Mouse (Mus musculus) intestine, embryonic 15.5 days (tissue): Measurements from ENCODE around the gene 9330161L09Rik. TPM values are rescaled to one million over a fixed set of nuclear protein-coding genes. Genes with fewer than 3 reads are reported as not detected.
A peak's percentile ranks its signal among the peaks of the same experiment; 100 is the strongest.
"Not testable (repeated sequence)": the region's sequence is repeated elsewhere in the genome, so short reads cannot be mapped to it uniquely, and the experiment has no call there.

Experiments
- ATAC-seq: fragments of 200-750 bp; cut with Nextera tagmentation; 2 replicates; pipeline ENCODE4 v1.8.0; 2017; ENCODE audit warnings: moderate TSS enrichment, moderate library complexity
- H3K27ac ChIP-seq: fragments of 300-500 bp; sonication (generic); 2 replicates; pipeline ENCODE4 v1.5.1; 2015; ENCODE audit warnings: mild to moderate bottlenecking, inconsistent platforms
- H3K27me3 ChIP-seq: fragments of 300-500 bp; sonication (generic); replicated peaks from 2 replicates; pipeline ENCODE4 v1.6.1; 2015; ENCODE audit warnings: inconsistent platforms
- H3K36me3 ChIP-seq: fragments of 300-500 bp; sonication (generic); 2 replicates; pipeline ENCODE4 v1.6.1; 2015; ENCODE audit warnings: inconsistent platforms
- H3K4me1 ChIP-seq: fragments of 300-500 bp; sonication (generic); replicated peaks from 2 replicates; pipeline ENCODE4 v1.6.1; 2015; ENCODE audit warnings: inconsistent platforms
- H3K4me2 ChIP-seq: fragments of 300-500 bp; sonication (generic); replicated peaks from 2 replicates; pipeline ENCODE4 v1.6.1; 2015; ENCODE audit warnings: mild to moderate bottlenecking, inconsistent platforms
- H3K4me3 ChIP-seq: fragments of 300-500 bp; sonication (generic); replicated peaks from 2 replicates; pipeline ENCODE4 v1.5.1; 2015; ENCODE audit warnings: inconsistent platforms
- H3K9ac ChIP-seq: fragments of 300-500 bp; sonication (generic); 2 replicates; pipeline ENCODE4 v1.6.1; 2015; ENCODE audit warnings: inconsistent platforms
- H3K9me3 ChIP-seq: fragments of 300-500 bp; sonication (generic); 2 replicates; pipeline ENCODE4 v1.6.1; 2016; ENCODE audit warnings: inconsistent platforms
- WGBS: fragments of 180-500 bp; shearing (Covaris S2); methylation state at CpG from one replicate; pipeline ENCODE4 v1.1.7; 2015; 5-methylcytosine and 5-hydroxymethylcytosine counted together
- polyA plus RNA-seq: library from polyadenylated mRNA; unstranded; fragments of >200 nt; fragmentation: Nextera tagmentation; extraction: Ambion mirVana; gene quantifications from 2 replicates; pipeline ENCODE4 v1.2.1, GENCODE M21; 2015

9330161L09Rik gene
- 0.16 and 0.48 TPM in 2 replicates for polyA plus RNA-seq

DNA sequence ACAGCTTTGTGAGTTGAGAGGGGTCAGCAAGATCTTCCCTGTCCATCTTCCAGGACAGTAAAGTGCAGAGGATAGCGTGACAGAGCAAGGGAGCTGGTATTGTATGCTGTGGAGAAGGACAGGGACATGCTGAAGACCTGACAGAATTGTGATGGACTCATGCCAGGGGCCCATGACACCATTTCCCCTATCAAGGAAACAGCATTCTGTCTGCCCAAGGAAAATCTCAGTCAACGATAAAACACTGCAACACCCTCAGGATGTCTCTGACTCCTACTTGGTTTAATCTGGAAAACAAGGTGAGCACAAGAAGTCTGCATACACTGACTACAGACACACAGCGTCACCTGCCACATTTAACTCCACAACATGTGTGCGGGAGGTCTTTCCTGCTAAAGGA, at the start of gene 9330161L09Rik:
Gene 9330161L09Rik (minus strand): TSS at position 101 of the 400 bp plus-strand sequence.
- ATAC-seq = no peak
- H3K27ac ChIP-seq = no peak within 1 kb of the TSS
- H3K4me2 ChIP-seq = no peak within 1 kb of the TSS
- H3K9ac ChIP-seq = no peak within 1 kb of the TSS
- peaks cover 45% of the 10 kb centered on the region for H3K36me3 ChIP-seq
- 97% methylated on average over 4 of the region's 4 CpGs for WGBS
- H3K4me3 ChIP-seq = no peak within 1 kb of the TSS
- H3K4me1 ChIP-seq = no peaks in the 10 kb centered on the region
- no peaks in the 10 kb centered on the region for H3K27me3 ChIP-seq
- H3K9me3 ChIP-seq = no peaks in the 10 kb centered on the region

DNA sequence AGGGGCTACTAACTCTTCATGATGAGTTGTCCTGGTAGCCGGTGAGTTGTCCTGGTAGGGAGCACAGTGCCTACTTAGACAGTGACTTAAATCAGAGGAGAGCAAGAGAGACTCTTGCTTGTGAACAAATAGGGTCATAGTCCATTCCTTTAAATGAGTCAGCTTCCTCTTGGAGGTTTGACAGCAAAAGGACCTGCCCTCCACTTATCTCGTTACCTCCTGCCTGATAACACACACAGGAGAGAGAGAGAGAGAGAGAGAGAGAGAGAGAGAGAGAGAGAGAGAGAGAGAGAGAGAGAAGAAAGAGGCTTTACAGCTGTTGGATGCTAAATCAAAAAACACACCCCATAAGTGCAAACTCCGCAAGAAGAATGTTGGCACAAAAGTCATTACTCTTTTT, 49.5 kb upstream of the 9330161L09Rik start, which contains the start of gene Ifi27l2b:
Gene Ifi27l2b (minus strand): TSS at position 84 of the 400 bp plus-strand sequence.
- peak; percentile 96 for ATAC-seq
- Histone ChIP-seq H3K27me3 (no peaks in the 10 kb centered on the region), H3K4me2 (0 out of 2 replicates have a peak within 1 kb of the TSS, but pooled peaks have one; percentile 17), H3K4me3 (no peak within 1 kb of the TSS), H3K27ac (no peak within 1 kb of the TSS), H3K4me1 (0 out of 2 replicates have a peak, but pooled peaks cover 3% of the 10 kb centered on the region), H3K9me3 (no peaks in the 10 kb centered on the region), H3K9ac (no peak within 1 kb of the TSS), H3K36me3 (no peaks in the 10 kb centered on the region)
- 50% methylated on average over 3 of the region's 3 CpGs for WGBS

DNA sequence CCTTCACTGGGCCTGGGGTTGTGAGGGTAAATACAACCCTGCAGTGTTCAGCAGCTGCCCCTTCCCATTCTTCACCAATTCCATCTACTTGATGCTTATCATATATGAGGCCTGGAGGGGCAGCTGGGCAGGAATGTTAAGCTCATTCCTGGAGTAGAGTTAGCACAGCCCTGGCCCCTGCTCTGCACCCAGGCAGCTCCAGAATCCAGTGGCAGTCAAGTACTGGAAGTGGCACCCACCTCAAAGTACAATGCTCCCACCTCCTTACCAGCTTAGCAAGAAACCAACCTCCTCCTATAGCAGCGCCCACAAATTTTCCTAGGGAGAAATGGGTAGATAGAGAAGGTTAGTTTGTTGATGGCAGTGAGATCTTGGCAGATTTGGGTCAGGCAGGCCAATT, 49.1 kb upstream of the 9330161L09Rik start:
- H3K9me3 ChIP-seq, H3K4me1 ChIP-seq, H3K4me3 ChIP-seq, H3K27me3 ChIP-seq, H3K9ac ChIP-seq, H3K27ac ChIP-seq, H3K36me3 ChIP-seq: not testable (repeated sequence)
- WGBS = no CpG with 5 or more reads among the region's 1 CpGs
- ATAC-seq = peak; percentile 82
- H3K4me2 ChIP-seq = 0 out of 2 replicates have a peak overlapping the region, but pooled peaks have one; percentile 17

DNA sequence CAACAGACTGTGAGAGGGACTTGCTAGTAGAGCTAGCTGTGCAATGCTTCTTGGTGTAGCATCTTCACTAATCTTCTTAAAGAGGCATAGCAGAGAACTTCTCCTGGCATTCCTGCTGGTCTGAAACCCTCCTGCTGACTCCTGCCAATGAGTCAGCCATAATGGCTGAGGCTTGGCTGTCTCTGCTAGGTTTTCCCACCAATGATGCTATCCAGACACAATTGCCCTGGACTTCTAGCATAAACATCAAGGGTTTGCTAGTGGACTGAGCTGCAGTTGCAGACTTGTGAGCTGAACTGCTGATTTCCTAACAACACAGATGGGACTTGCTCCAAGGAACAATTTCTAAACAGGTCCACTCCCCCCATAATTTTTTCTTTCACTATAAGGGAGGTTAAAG, 45.7 kb upstream of the 9330161L09Rik start:
- no peaks in the 10 kb centered on the region for H3K36me3 ChIP-seq
- no peak overlapping the region for H3K27ac ChIP-seq
- 0 out of 2 replicates have a peak, but pooled peaks cover 3% of the 10 kb centered on the region for H3K4me1 ChIP-seq
- no peak overlapping the region for H3K4me2 ChIP-seq
- H3K4me3 ChIP-seq = no peak overlapping the region
- H3K27me3 ChIP-seq = no peaks in the 10 kb centered on the region
- H3K9ac ChIP-seq = no peak overlapping the region
- H3K9me3 ChIP-seq = no peaks in the 10 kb centered on the region
- ATAC-seq = no peak

DNA sequence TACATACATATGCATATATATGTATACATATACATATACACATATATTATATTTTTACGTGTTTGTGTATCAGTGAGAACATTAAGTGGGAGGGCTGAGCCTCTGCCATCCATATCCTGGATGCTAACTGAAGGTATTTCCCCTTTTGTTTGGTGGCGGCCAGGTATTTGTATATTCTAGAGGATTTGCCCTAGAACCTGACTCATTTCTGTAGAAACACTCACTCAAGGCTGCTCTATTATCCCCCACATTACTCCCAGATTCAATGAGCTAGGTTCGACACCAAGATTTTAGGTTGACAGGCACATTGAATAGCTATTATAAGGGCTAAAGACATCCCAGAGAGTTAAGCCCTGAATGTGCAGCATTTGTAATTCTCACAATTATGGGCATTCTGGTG, 37.4 kb upstream of the 9330161L09Rik start:
- WGBS = 84% methylated on average over 3 of the region's 3 CpGs

DNA sequence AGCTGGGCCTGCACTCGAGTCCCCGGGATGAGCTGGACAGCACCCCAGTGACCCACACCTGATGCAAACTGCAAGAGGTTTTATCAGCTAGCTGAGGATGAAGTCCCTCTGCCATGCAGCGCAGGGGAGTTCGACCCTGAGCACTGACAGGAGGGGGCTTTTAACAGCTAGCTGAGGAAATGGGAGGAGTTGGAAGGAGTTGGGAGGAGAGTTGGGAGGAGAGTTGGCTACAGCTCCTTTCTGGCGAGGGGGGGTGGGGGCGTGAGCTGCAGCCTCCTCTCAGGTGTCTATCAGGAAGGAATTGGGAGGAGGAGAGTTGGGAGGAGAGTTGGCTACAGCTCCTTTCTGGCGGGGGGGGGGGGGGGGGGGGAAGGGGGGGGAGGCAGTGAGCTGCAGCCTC, 36.6 kb upstream of the 9330161L09Rik start:
- WGBS = 43% methylated on average over 5 of the region's 7 CpGs
- H3K36me3 ChIP-seq, H3K4me1 ChIP-seq, H3K27ac ChIP-seq, H3K4me2 ChIP-seq, H3K9me3 ChIP-seq, H3K9ac ChIP-seq, H3K4me3 ChIP-seq, H3K27me3 ChIP-seq: not testable (repeated sequence)
- 0 out of 2 replicates have a peak, but pooled peaks have one; percentile 4 for ATAC-seq

More for the DNA sequence above, 37.4 kb upstream of the 9330161L09Rik start:
- H3K27ac ChIP-seq = no peak overlapping the region
- H3K9me3 ChIP-seq = no peaks in the 10 kb centered on the region
- H3K4me2 ChIP-seq = no peak overlapping the region
- H3K4me3 ChIP-seq = no peak overlapping the region
- ATAC-seq = no peak
- no peak overlapping the region for H3K9ac ChIP-seq
- H3K27me3 ChIP-seq = no peaks in the 10 kb centered on the region
- H3K4me1 ChIP-seq = no peaks in the 10 kb centered on the region
- no peaks in the 10 kb centered on the region for H3K36me3 ChIP-seq

DNA sequence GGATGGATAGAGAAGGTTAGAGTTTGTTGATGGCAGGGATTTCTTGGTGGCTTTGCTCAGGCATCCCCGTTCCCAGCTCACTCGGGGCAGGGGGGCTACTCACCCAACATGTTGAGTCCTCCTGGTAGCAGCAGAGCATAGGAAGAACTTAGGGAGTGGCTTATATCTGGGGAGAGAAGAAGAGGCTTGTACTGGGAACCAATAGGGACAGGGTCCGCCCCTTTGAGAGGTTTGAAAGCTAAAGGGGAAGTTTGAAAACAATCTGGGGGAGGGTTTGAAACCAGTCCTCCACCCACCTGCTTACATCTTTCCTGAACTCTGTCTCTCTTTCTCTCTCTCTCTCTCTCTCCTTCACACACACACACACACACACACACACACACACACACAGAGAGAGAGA, 35.9 kb upstream of the 9330161L09Rik start, which contains the start of gene Ifi27l2a:
Gene Ifi27l2a (minus strand): TSS at position 157 of the 400 bp plus-strand sequence.
- Histone ChIP-seq H3K36me3 (no peaks in the 10 kb centered on the region), H3K27me3 (no peaks in the 10 kb centered on the region), H3K9me3 (no peaks in the 10 kb centered on the region), H3K9ac (no peak within 1 kb of the TSS), H3K27ac (no peak within 1 kb of the TSS), H3K4me3 (no peak within 1 kb of the TSS), H3K4me1 (no peaks in the 10 kb centered on the region), H3K4me2 (no peak within 1 kb of the TSS)
- WGBS = 51% methylated on average over 3 of the region's 3 CpGs
- no peak for ATAC-seq

DNA sequence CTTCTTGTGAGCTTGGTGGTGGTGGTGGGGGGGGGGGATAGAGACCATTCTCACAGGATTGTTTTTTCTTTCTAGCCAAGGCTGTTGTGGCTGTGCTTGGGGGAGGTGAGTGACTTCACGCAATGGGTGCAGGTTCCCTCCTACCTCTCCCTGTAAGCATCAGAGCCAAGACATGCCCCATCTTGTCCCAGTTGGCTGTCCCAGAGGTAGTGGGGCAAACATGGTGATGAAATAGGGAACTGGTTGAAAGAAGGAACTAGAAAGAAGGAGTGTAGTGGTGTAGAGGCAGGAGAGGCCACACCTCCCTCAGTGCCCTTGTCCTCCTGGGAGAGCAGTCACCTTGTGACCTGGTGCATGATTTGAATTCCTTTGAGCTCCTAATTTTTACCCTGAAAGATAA, 30.0 kb upstream of the 9330161L09Rik start:
- ATAC-seq = no peak
- Histone ChIP-seq H3K4me1 (no peaks in the 10 kb centered on the region), H3K27me3 (no peaks in the 10 kb centered on the region), H3K4me3 (no peak overlapping the region), H3K4me2 (no peak overlapping the region), H3K9ac (no peak overlapping the region), H3K27ac (no peak overlapping the region), H3K36me3 (no peaks in the 10 kb centered on the region), H3K9me3 (no peaks in the 10 kb centered on the region)
- 85% methylated on average over 1 of the region's 1 CpGs for WGBS

DNA sequence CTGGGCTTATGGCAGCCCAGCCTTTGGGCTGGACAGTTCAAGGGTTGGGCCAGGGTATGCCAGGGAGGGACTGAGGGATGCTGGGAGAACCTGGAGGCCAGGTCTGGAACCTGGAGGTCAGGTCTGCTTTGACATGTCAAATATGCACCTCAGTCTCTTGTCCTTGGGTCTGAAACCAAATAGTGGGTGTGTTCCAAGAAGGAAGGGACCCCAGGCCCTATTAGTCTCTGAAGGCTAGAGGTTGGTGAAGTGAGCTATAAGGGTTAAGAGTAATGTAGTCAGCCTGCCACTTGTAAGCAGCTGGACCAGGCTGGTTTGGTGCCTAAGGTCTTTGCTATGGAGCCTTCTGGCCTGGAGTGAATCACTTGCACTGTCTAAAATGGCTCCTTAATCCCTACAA, 27.2 kb upstream of the 9330161L09Rik start:
- peak; percentile 32; the same call in 1 of the 2 replicates for ATAC-seq
- no peaks in the 10 kb centered on the region for H3K4me1 ChIP-seq
- no peaks in the 10 kb centered on the region for H3K9me3 ChIP-seq
- H3K27ac ChIP-seq = no peak overlapping the region
- H3K36me3 ChIP-seq = no peaks in the 10 kb centered on the region
- no peak overlapping the region for H3K9ac ChIP-seq
- H3K4me2 ChIP-seq = peak overlapping the region; percentile 45; the same call in 1 of the 2 replicates
- no peaks in the 10 kb centered on the region for H3K27me3 ChIP-seq
- no peak overlapping the region for H3K4me3 ChIP-seq

DNA sequence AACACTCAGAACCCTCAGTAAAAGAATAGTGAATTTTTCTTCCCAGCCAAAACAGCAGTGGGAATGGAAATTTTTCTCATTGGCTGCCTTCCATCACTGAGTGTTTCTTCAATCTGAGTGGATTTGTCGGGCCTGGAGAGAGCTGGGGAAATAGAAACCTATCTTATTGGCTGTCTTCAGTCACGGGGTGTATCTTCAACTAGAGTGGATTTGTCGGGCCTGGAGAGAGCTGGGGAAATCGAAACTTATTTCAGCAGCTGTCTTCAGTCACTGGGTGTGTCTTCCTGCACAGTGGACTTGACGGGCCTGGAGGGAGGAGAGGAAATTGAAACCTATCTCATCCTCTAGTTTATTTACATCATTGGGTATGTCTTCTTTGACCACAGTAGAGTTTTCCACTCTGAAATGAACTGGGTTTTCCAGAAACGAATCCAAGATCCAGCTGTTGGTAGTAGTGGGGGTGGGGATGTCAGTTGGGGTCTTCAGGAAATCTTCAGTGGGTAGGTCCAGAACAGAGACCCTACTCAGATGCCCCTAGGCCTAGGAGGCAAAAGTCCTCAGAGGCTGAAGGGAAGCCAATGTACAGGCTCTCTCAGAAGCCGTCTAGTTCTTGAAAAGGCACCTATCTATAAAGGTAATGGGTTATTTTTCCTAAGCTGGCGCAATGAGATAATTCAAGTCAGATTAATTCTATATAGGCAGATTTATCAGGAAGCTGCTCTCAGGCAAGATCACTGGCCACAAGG, 26.5 kb upstream of the 9330161L09Rik start, which contains the start of gene Ifi27:
Gene Ifi27 (plus strand): TSS at position 226 of the 746 bp plus-strand sequence.
- Histone ChIP-seq H3K27ac (peak within 1 kb of the TSS; percentile 70; the same call in 1 of the 2 replicates), H3K9ac (no peak within 1 kb of the TSS), H3K9me3 (no peaks in the 10 kb centered on the region), H3K27me3 (no peaks in the 10 kb centered on the region), H3K4me1 (no peaks in the 10 kb centered on the region), H3K36me3 (no peaks in the 10 kb centered on the region), H3K4me2 (peak within 1 kb of the TSS; percentile 45), H3K4me3 (0 out of 2 replicates have a peak within 1 kb of the TSS, but pooled peaks have one; percentile 20)
- peak; percentile 94 for ATAC-seq
- WGBS = 44% methylated on average over 8 of the region's 8 CpGs

DNA sequence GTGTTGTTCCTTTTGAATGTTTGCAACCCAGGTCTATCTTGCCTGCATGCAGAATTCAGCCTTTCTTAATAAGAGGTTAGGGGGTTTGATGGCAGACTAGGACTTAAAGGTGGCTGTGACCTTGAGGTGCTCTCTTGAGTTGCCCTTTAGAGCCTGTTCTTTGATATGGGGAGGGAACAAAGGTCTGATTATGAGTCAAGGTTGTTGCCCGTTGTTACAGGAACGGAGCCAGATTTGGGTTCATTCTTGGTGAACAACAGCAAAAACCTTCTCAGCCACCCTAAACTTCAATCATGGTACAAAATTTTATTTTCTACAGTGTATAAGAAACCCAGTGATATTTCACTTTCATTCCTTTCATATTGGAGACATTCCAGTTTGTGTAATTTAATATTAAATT, 25.8 kb upstream of the 9330161L09Rik start:
- Histone ChIP-seq H3K4me3 (no peak overlapping the region), H3K27ac (no peak overlapping the region)

DNA sequence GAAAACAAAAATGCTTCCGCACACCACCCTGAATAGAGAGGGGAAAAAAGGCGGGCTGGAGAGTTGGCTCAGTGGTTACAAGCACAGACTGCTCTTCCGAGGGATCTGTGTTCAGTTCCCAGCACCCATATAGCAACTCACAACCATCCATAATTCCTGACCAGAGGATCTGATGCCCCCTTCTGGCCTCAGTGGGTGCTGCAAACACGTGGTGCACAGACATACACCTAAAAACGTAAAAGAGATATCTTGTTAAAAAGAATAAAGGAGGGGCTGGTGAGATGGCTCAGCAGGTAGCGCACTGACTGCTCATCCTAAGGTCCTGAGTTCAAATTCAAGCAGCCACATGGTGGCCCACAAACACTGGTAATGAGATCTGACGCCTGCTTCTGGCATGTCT, 19.1 kb upstream of the 9330161L09Rik start:
- Histone ChIP-seq H3K4me2 (no peak overlapping the region), H3K36me3 (no peaks in the 10 kb centered on the region), H3K9me3 (no peaks in the 10 kb centered on the region), H3K27ac (no peak overlapping the region), H3K4me1 (peaks cover 7% of the 10 kb centered on the region; the same call in 1 of the 2 replicates), H3K27me3 (no peaks in the 10 kb centered on the region), H3K9ac (no peak overlapping the region), H3K4me3 (no peak overlapping the region)
- ATAC-seq = no peak
- 90% methylated on average over 7 of the region's 7 CpGs for WGBS

More for the DNA sequence above, 25.8 kb upstream of the 9330161L09Rik start:
- Histone ChIP-seq H3K4me2 (no peak overlapping the region), H3K27me3 (no peaks in the 10 kb centered on the region), H3K9ac (no peak overlapping the region), H3K36me3 (no peaks in the 10 kb centered on the region), H3K9me3 (no peaks in the 10 kb centered on the region), H3K4me1 (no peaks in the 10 kb centered on the region)
- 71% methylated on average over 2 of the region's 2 CpGs for WGBS
- ATAC-seq = no peak
